Mouse (Mus musculus) brain, embryonic 14.5 days (tissue): ENCODE measurements at regions not wholly inside any gene's neighbourhood (a gene's known extent, or its start where the extent isn't known, plus 50 kb on each side); places are given as distances from the start of the nearest gene placed in this dataset.

Experiments used
- CTCF ChIP-seq: fragments of 200-500 bp; IDR thresholded peaks from 2 replicates; pipeline ENCODE4 v1.5.1; 2012; ENCODE audit warnings: inconsistent platforms, mild to moderate bottlenecking, moderate library complexity, borderline replicate concordance; ENCODE audit not compliant: insufficient read depth, insufficient read length; ENCODE audit errors: extremely low read depth
- POLR2A ChIP-seq: fragments of 200-500 bp; IDR thresholded peaks from 2 replicates; pipeline ENCODE4 v1.6.1; 2012; ENCODE audit warnings: mild to moderate bottlenecking, inconsistent platforms, borderline replicate concordance; ENCODE audit not compliant: poor library complexity, insufficient read depth, insufficient read length, severe bottlenecking; ENCODE audit errors: extremely low read depth

- no peak for TF ChIP-seq CTCF
- TF ChIP-seq POLR2A, result no peak
Observed at GRCm38 (mm10) chr8:95974231-95974630, 85.9 kb upstream of the Got2 start.
